Mouse (Mus musculus) A20 (cell line): ENCODE data around the gene Frmd4b.
"Not testable (repeated sequence)": the region's sequence is repeated elsewhere in the genome, so short reads cannot be mapped to it uniquely, and the experiment has no call there.

Experiments
- DNase-seq: peaks from one replicate; pipeline ENCODE4 v3.0.0-alpha.2; 2011; ENCODE audit warnings: low read depth, low spot score

The Frmd4b gene

DNA sequence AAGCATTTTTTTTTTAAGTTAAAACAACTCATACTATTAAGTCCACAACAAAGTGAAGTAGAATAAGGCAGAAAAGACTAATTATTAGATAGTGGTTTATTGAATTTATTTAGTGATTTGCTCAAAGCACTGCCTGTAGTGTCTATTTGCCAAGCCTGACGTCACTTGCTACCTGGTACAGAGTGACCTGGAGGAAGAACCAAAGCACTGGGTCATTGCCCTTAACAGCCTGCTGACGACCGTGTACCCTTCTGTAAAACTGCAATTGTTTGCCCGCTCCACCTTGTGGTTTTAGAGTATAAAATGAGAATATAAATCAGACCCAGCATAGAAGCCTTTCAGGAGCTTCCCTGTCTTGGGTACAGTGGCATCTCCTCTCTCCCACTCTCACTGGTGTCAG, 355.1 kb downstream of the Frmd4b start:
- no peak for DNase-seq

GRCm38 (mm10) chr6:97259926-97260325, 357.4 kb downstream of the Frmd4b start:
- not testable (repeated sequence) for DNase-seq

- no peak for DNase-seq
Observed at GRCm38 (mm10) chr6:97258489-97258888, 358.9 kb downstream of the Frmd4b start.

- DNase-seq: no peak
Observed at GRCm38 (mm10) chr6:97252711-97253221, 364.6 kb downstream of the Frmd4b start, which contains the start of gene Lmod3. Lmod3 (minus strand) TSS chr6:97252759.

- DNase-seq: no peak
Observed at GRCm38 (mm10) chr6:97252086-97252485, 365.3 kb downstream of the Frmd4b start.

DNA sequence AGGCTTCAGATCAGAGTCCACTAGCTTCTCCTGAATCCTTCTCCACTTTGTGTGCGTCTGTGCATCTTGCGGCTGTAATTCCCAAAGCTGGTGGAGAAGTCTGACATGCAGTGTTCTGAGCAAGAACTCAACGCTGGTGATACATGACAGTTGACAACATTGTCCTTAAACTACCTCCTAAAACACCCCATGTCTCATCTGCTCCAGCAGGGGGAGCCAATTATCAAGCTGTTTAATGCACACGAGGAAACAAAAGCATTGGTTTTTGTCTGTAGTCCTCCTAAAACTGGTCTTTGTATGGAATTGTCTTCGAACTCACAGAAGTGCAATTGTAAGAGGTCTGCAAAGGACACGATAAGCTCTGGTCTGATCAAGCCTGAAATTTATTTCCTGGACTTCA, 366.4 kb downstream of the Frmd4b start:
- peak; percentile 62 for DNase-seq

GRCm38 (mm10) chr6:97245200-97245599, 372.1 kb downstream of the Frmd4b start:
- no peak for DNase-seq

GRCm38 (mm10) chr6:97242522-97242921, 374.8 kb downstream of the Frmd4b start:
- no peak for DNase-seq

DNA sequence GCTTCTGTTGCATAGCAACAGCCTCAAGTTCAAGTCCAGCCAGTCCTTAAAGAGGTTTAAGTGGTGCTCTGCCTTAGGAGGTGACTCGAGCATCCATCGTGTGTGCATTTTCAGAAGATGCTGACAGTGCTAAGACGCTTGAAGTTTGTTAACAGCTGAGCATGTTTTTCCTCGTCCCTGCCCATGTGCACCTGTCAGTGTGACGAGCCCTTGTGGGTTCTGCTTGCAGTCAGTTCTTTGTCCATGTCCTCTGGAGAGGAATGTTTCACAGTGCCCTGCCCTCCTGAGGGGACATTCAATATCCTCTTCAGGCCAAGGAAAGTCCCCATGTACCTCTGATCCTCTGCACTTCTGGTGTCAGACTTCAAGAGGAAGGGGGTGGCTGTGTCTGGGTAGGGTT, 377.2 kb downstream of the Frmd4b start:
- DNase-seq: no peak

GRCm38 (mm10) chr6:97239360-97239759, 378.0 kb downstream of the Frmd4b start:
- no peak for DNase-seq
